Mouse (Mus musculus) heart, embryonic 14.5 days (tissue): ENCODE measurements around the gene Plxnd1. TPM values are rescaled to one million over a fixed set of nuclear protein-coding genes. Genes with fewer than 3 reads are reported as not detected.

Source experiments
- ATAC-seq: fragments of 200-750 bp; cut with Nextera tagmentation; 2 replicates; pipeline ENCODE4 v1.8.0; 2017; ENCODE audit warnings: low read depth, moderate TSS enrichment; ENCODE audit not compliant: insufficient number of reproducible peaks, insufficient read depth, low FRiP score
- H3K27ac ChIP-seq, 2 experiments: fragments of 200-500 bp in 1 of 2; fragments of 300-500 bp in 1 of 2; sonication (generic) in 1 of 2; replicated peaks in 1 of 2; 2 replicates each; pipeline ENCODE4 v1.5.1; 2012 to 2014; ENCODE audit warnings: low read depth in 2 of 2, low read length in 2 of 2, control low read depth in 1 of 2, mild to moderate bottlenecking in 1 of 2, mixed read lengths in 1 of 2; ENCODE audit not compliant: control insufficient read depth in 1 of 2, insufficient read depth in 1 of 2
- H3K27me3 ChIP-seq: fragments of 300-500 bp; sonication (generic); 2 replicates; pipeline ENCODE4 v1.6.1; 2014; ENCODE audit warnings: mild to moderate bottlenecking, low read length, control low read depth; ENCODE audit not compliant: control insufficient read depth, insufficient read depth
- H3K36me3 ChIP-seq: fragments of 300-500 bp; sonication (generic); 2 replicates; pipeline ENCODE4 v1.6.1; 2014; ENCODE audit warnings: mild to moderate bottlenecking, control low read depth, low read length, mixed read lengths; ENCODE audit not compliant: control insufficient read depth, insufficient read depth
- H3K4me1 ChIP-seq, 2 experiments: fragments of 200-500 bp in 1 of 2; fragments of 300-500 bp in 1 of 2; sonication (generic) in 1 of 2; 2 replicates each; pipeline ENCODE4 v1.6.1; 2012 to 2014; ENCODE audit warnings: low read length in 2 of 2, control low read depth in 1 of 2, mixed read lengths in 1 of 2; ENCODE audit not compliant: control insufficient read depth in 2 of 2, insufficient read depth in 2 of 2
- H3K4me2 ChIP-seq: fragments of 300-500 bp; sonication (generic); 2 replicates; pipeline ENCODE4 v1.6.1; 2014; ENCODE audit warnings: mild to moderate bottlenecking, low read length
- H3K4me3 ChIP-seq, 2 experiments: fragments of 200-500 bp in 1 of 2; fragments of 300-500 bp in 1 of 2; sonication (generic) in 1 of 2; 2 replicates each; pipeline ENCODE4 v1.5.1; 2012 to 2014; ENCODE audit warnings: low read length in 2 of 2, mild to moderate bottlenecking in 2 of 2, control low read depth in 1 of 2, low read depth in 1 of 2, moderate library complexity in 1 of 2; ENCODE audit not compliant: control insufficient read depth in 1 of 2, insufficient read depth in 1 of 2
- H3K9ac ChIP-seq: fragments of 300-500 bp; sonication (generic); 2 replicates; pipeline ENCODE4 v1.6.1; 2014; ENCODE audit warnings: mild to moderate bottlenecking, low read length
- H3K9me3 ChIP-seq: fragments of 300-500 bp; sonication (generic); 2 replicates; pipeline ENCODE4 v1.6.1; 2016; ENCODE audit warnings: low read length, control low read depth; ENCODE audit not compliant: control insufficient read depth
- WGBS: fragments of 180-500 bp; shearing (Covaris S2); extraction: QIAGEN DNeasy Blood & Tissue Kit; methylation state at CpG from one replicate; pipeline ENCODE4 v1.1.7; 2014; 5-methylcytosine and 5-hydroxymethylcytosine counted together
- polyA plus RNA-seq: library from polyadenylated mRNA; unstranded; fragments of >200 nt; fragmentation: Nextera tagmentation; extraction: Ambion mirVana; gene quantifications from 2 replicates; pipeline ENCODE4 v1.2.1, GENCODE M21; 2014

Gene Plxnd1
- polyA plus RNA-seq, 1 experiment from 2014 or later, result 58.8 TPM

DNA sequence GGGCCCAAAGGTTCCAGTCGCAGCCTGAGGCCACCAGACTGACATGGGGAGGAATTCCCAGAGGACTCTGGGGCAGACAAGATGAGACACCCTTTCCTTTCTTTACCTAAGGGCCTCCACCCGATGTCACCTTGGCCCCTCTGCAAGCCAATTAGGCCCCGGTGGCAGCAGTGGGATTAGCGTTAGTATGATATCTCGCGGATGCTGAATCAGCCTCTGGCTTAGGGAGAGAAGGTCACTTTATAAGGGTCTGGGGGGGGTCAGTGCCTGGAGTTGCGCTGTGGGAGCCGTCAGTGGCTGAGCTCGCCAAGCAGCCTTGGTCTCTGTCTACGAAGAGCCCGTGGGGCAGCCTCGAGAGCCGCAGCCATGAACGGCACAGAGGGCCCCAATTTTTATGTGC is 63.2 kb downstream of the Plxnd1 start, which contains the start of gene Rho:
Gene Rho (plus strand): TSS at position 110 of the 400 bp plus-strand sequence.
- Histone ChIP-seq H3K9me3 (no peaks in the 10 kb centered on the region), H3K4me3 (no peak within 1 kb of the TSS), H3K27me3 (no peaks in the 10 kb centered on the region), H3K27ac (no peak within 1 kb of the TSS), H3K4me2 (no peak within 1 kb of the TSS), H3K4me1 (peaks cover 6% of the 10 kb centered on the region in 2 experiments; a peak in 2 of 4 replicates), H3K9ac (no peak within 1 kb of the TSS), H3K36me3 (no peaks in the 10 kb centered on the region)
- no peak for ATAC-seq
- WGBS, result 78% methylated on average over 14 of the region's 14 CpGs

DNA sequence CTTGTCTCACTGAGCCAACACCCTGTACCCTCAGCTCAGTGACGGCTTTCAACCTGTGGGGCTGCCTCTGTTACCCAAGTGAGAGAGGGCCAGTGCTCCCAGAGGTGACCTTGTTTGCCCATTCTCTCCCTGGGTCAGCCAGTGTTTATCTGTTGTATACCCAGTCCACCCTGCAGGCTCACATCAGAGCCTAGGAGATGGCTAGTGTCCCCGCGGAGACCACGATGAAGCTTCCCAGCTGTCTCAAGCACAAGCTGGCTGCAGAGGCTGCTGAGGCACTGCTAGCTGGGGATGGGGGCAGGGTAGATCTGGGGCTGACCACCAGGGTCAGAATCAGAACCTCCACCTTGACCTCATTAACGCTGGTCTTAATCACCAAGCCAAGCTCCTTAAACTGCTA is 64.8 kb downstream of the Plxnd1 start:
- H3K27ac ChIP-seq, result no peak overlapping the region
- H3K4me3 ChIP-seq, result no peak overlapping the region
- peaks cover 12 to 13% of the 10 kb centered on the region in 2 experiments for H3K4me1 ChIP-seq
- no peaks in the 10 kb centered on the region for H3K9me3 ChIP-seq
- 18% methylated on average over 5 of the region's 5 CpGs for WGBS
- no peaks in the 10 kb centered on the region for H3K36me3 ChIP-seq
- no peaks in the 10 kb centered on the region for H3K27me3 ChIP-seq
- H3K9ac ChIP-seq, result 0 out of 2 replicates have a peak overlapping the region, but pooled peaks have one; percentile 31
- H3K4me2 ChIP-seq, result no peak overlapping the region
- ATAC-seq, result no peak

DNA sequence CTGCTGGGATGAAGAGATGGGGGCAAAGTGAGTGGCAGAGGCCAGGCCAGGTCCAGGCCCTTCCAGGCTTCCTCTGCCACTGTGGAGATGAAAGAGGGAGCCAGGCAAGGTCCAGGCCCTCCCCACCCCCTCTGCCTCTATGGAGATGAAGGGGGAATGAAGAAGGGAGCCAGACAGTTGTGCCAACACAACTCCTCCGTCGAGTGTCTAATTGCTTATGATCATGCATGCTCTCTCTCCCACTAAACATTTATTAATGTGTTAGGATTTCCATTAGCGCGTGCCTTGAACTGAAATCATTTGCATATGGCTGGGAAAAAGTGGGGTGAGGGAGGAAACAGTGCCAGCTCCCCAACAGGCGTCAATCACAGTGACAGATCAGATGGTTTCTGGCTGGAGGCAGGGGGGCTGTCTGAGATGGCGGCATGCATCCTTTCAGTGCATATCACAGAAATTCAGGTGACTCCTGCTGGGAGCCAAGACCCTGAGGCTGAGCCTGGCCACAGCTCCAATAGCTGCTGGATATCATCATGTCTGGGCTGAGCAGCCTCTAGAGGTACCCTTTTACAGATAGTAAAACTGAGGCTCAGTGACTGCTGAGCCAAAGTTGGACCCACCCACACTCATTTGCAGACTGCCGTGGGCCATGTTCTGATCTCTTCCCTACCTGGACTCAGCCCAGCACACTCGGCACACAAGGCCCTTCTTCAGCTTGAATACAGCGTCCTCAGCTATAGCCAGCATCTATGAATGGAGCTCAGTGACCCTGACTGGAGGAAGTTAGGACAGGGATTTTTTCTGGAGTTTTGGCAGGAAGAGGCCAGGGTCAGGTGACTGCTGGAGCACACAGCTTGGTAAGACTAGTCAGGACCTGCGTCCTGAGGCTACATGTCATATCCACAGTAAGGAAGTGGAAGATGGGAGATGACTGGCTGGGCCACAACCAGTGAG is 67.2 kb downstream of the Plxnd1 start:
- no peaks in the 10 kb centered on the region for H3K36me3 ChIP-seq
- peaks cover 20 to 26% of the 10 kb centered on the region in 2 experiments for H3K4me1 ChIP-seq
- H3K4me3 ChIP-seq, result no peak overlapping the region
- H3K9me3 ChIP-seq, result no peaks in the 10 kb centered on the region
- no peak for ATAC-seq
- H3K4me2 ChIP-seq, result no peak overlapping the region
- no peak overlapping the region for H3K9ac ChIP-seq
- H3K27ac ChIP-seq, result no peak overlapping the region
- no peaks in the 10 kb centered on the region for H3K27me3 ChIP-seq
- 86% methylated on average over 10 of the region's 10 CpGs for WGBS

DNA sequence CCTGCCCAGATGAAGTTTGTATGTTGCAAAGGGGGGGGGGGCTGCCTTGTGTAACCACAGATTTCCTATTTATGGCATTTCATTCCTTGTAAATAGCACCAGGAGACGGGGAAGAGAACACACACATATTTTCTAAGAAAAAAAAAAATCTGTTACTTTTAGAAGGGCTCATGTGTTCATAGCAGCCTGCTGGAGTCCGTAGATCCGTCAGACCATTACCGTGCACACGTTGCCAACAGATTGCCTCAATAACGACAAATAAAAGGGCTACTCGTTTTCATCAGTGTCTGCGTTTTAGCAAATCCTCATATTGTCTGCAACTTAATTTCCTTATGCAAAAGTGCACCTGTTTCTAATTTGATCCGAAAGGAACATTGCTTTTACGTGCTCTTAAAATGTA is 68.4 kb downstream of the Plxnd1 start:
- H3K9ac ChIP-seq, result no peak overlapping the region
- H3K9me3 ChIP-seq, result no peaks in the 10 kb centered on the region
- no peak overlapping the region for H3K4me3 ChIP-seq
- no peak overlapping the region for H3K27ac ChIP-seq
- H3K36me3 ChIP-seq, result no peaks in the 10 kb centered on the region
- 88% methylated on average over 10 of the region's 10 CpGs for WGBS
- no peaks in the 10 kb centered on the region for H3K27me3 ChIP-seq
- no peak overlapping the region for H3K4me2 ChIP-seq
- ATAC-seq, result no peak
- H3K4me1 ChIP-seq, result peaks cover 20 to 26% of the 10 kb centered on the region in 2 experiments

DNA sequence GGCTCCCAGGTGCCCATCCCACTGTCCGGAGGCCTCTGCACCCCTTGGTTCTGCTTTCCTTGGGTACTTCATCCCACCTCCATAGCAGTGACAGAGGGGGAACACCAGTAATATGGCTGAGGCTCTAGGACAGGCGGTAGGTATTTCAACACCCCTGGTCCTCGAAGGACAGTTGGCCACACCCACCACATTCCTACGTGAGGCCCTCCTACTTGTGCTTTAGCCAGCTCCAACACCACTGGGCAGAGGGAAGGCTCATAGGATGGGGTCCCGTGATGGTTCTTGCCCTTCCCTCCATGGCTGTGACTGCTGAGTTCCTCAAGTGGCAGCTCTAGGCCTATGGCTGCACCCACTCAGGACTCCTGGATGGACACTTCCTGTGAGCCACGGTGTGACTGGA is 70.0 kb downstream of the Plxnd1 start:
- Histone ChIP-seq H3K4me2 (no peak overlapping the region), H3K9ac (0 out of 2 replicates have a peak overlapping the region, but pooled peaks have one; percentile 1), H3K27ac (0 out of 4 replicates have a peak overlapping the region, but pooled peaks of 1 of the 2 experiments have one; percentile 3), H3K9me3 (no peaks in the 10 kb centered on the region), H3K4me1 (peaks cover 20 to 27% of the 10 kb centered on the region in 2 experiments), H3K36me3 (no peaks in the 10 kb centered on the region), H3K27me3 (no peaks in the 10 kb centered on the region), H3K4me3 (no peak overlapping the region)
- no peak; the same call in 1 of the 2 replicates for ATAC-seq
- WGBS, result 28% methylated on average over 6 of the region's 6 CpGs

DNA sequence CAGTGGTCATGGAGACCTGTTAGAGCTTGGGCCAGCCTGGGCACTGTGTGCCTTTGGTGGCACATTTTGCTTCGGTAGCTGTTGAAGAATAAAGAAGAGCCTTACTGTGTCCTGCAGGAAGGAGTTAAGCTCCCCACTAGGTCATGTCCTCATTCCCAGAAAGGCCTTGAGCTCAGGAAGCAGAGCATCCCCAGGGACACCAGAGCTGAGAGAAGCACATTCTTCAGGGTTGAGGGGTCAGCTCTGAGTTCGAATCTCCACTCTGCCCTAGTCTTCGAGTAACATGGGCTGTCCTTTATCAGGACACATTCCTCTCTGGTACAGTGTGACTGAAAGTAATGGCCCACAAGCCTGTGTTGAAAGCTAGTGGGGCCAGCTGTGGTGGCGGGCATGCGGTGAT is 74.9 kb downstream of the Plxnd1 start:
- WGBS, result 80% methylated on average over 5 of the region's 5 CpGs
- Histone ChIP-seq H3K9ac (no peak overlapping the region), H3K27ac (no peak overlapping the region), H3K4me1 (peaks cover 38 to 42% of the 10 kb centered on the region in 2 experiments), H3K27me3 (no peaks in the 10 kb centered on the region), H3K36me3 (0 out of 2 replicates have a peak, but pooled peaks cover 5% of the 10 kb centered on the region), H3K9me3 (no peaks in the 10 kb centered on the region), H3K4me2 (no peak overlapping the region), H3K4me3 (no peak overlapping the region)
- no peak for ATAC-seq

DNA sequence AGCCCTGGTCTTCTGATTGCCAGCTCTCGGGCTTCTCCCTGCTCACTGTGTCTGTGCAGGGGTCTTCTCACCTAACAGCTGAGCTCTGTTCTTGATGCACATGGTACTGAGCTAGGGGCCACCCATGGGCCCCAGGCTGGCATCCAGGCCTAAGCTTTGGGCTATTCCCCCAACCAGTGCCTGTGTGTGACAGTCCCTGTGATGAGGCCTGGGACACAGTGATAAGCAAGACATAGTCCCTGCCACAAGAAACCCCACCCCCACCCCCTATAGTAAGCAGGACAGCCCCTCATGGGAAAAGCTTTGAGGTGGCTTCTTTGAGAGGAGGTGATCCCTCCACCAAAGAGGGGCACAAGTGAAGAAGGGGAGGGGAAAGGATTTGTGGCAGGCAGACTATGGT is 76.2 kb downstream of the Plxnd1 start:
- ATAC-seq, result no peak
- peaks cover 39 to 41% of the 10 kb centered on the region in 2 experiments for H3K4me1 ChIP-seq
- no peaks in the 10 kb centered on the region for H3K9me3 ChIP-seq
- H3K27ac ChIP-seq, result no peak overlapping the region
- H3K27me3 ChIP-seq, result no peaks in the 10 kb centered on the region
- H3K36me3 ChIP-seq, result 0 out of 2 replicates have a peak, but pooled peaks cover 5% of the 10 kb centered on the region
- H3K4me3 ChIP-seq, result no peak overlapping the region
- H3K9ac ChIP-seq, result no peak overlapping the region
- no peak overlapping the region for H3K4me2 ChIP-seq
- WGBS, result 73% methylated on average over 1 of the region's 1 CpGs
